Mouse (Mus musculus) erythroblast, adult 5-6 weeks (primary cell): ENCODE measurements around the gene Htr1f. TPM values are rescaled to one million over a fixed set of nuclear protein-coding genes. Genes with fewer than 3 reads are reported as not detected.

Source experiments
- ATAC-seq: replicated peaks from 2 replicates; pipeline ENCODE4 v1.8.0; 2016; ENCODE audit warnings: moderate number of reproducible peaks, mild to moderate bottlenecking, moderate TSS enrichment, inconsistent platforms; ENCODE audit not compliant: poor library complexity, low FRiP score, severe bottlenecking
- total RNA-seq, 2 experiments: library from RNA; stranded (forward) in 1 of 2; stranded (reverse) in 1 of 2; fragments of 150-400 nt in 1 of 2; fragments of 200-764, 138-1000 nt in 1 of 2; gene quantifications; 2 replicates each; pipeline versions ENCODE4 v1.2.3 to v1.2.4; 2015 to 2017; ENCODE audit warnings: low replicate concordance in 2 of 2

Htr1f gene
- total RNA-seq, 2 experiments from 2014 or later: not detected

GRCm38 (mm10) chr16:64876631-64877265, 228.9 kb downstream of the Htr1f start:
- no peak for ATAC-seq

- no peak for ATAC-seq
Observed at GRCm38 (mm10) chr16:64875822-64876221, 229.8 kb downstream of the Htr1f start.

GRCm38 (mm10) chr16:64875384-64875783, 230.3 kb downstream of the Htr1f start:
- no peak for ATAC-seq
